Mouse (Mus musculus): ENCODE data around the gene Cxcr5. TPM values are rescaled to one million over a fixed set of nuclear protein-coding genes. Genes with fewer than 3 reads are reported as not detected.

Cxcr5 gene
- polyA plus RNA-seq, 1 experiment from 2014 or later: not detected

GRCm38 (mm10) chr9:44597742-44598141 is 36.1 kb upstream of the Cxcr5 start:
- Histone ChIP-seq H3K9me3 (no peaks in the 10 kb centered on the region), H3K4me1 (peaks cover 19% of the 10 kb centered on the region), H3K4me3 (no peak overlapping the region), H3K27ac (no peak overlapping the region), H3K36me3 (no peaks in the 10 kb centered on the region), H3K27me3 (ENCODE audit: insufficient read depth, poor library complexity, severe bottlenecking) (no peaks in the 10 kb centered on the region)
- 87% methylated on average over 2 of the region's 2 CpGs for WGBS
- DNase-seq (ENCODE audit: low spot score): no peak

GRCm38 (mm10) chr9:44595537-44595930 is 33.9 kb upstream of the Cxcr5 start:
- no peaks in the 10 kb centered on the region for H3K9me3 ChIP-seq
- DNase-seq (ENCODE audit: low spot score): no peak
- H3K4me1 ChIP-seq: peaks cover 18% of the 10 kb centered on the region
- no peaks in the 10 kb centered on the region for H3K27me3 ChIP-seq (ENCODE audit: insufficient read depth, poor library complexity, severe bottlenecking)
- H3K4me3 ChIP-seq: no peak overlapping the region
- H3K27ac ChIP-seq: no peak overlapping the region
- 89% methylated on average over 1 of the region's 1 CpGs for WGBS
- no peaks in the 10 kb centered on the region for H3K36me3 ChIP-seq

GRCm38 (mm10) chr9:44594901-44595536 is 33.3 kb upstream of the Cxcr5 start:
- Histone ChIP-seq H3K9me3 (no peaks in the 10 kb centered on the region), H3K27ac (no peak overlapping the region), H3K4me3 (no peak overlapping the region), H3K27me3 (ENCODE audit: insufficient read depth, poor library complexity, severe bottlenecking) (no peaks in the 10 kb centered on the region), H3K36me3 (no peaks in the 10 kb centered on the region), H3K4me1 (peaks cover 17% of the 10 kb centered on the region)
- DNase-seq (ENCODE audit: low spot score): no peak
- WGBS: 80% methylated on average over 9 of the region's 9 CpGs

GRCm38 (mm10) chr9:44593886-44594285 is 32.2 kb upstream of the Cxcr5 start:
- no peaks in the 10 kb centered on the region for H3K27me3 ChIP-seq (ENCODE audit: insufficient read depth, poor library complexity, severe bottlenecking)
- WGBS: 85% methylated on average over 4 of the region's 4 CpGs
- H3K4me1 ChIP-seq: peaks cover 7% of the 10 kb centered on the region
- H3K36me3 ChIP-seq: no peaks in the 10 kb centered on the region
- no peak for DNase-seq (ENCODE audit: low spot score)
- H3K4me3 ChIP-seq: no peak overlapping the region
- no peaks in the 10 kb centered on the region for H3K9me3 ChIP-seq
- H3K27ac ChIP-seq: no peak overlapping the region

- Histone ChIP-seq H3K36me3 (no peaks in the 10 kb centered on the region), H3K9me3 (no peaks in the 10 kb centered on the region), H3K4me1 (0 out of 2 replicates have a peak, but pooled peaks cover 5% of the 10 kb centered on the region), H3K27ac (no peak overlapping the region), H3K4me3 (no peak overlapping the region), H3K27me3 (ENCODE audit: insufficient read depth, poor library complexity, severe bottlenecking) (no peaks in the 10 kb centered on the region)
- 89% methylated on average over 4 of the region's 4 CpGs for WGBS
- no peak for DNase-seq (ENCODE audit: low spot score)
These were observed 31.5 kb upstream of the Cxcr5 start for GRCm38 (mm10) chr9:44593221-44593620.

- no peak overlapping the region for H3K27ac ChIP-seq
- 67% methylated on average over 7 of the region's 7 CpGs for WGBS
- no peaks in the 10 kb centered on the region for H3K9me3 ChIP-seq
- 0 out of 2 replicates have a peak, but pooled peaks cover under 1% of the 10 kb centered on the region for H3K4me1 ChIP-seq
- no peak overlapping the region for H3K4me3 ChIP-seq
- H3K27me3 ChIP-seq (ENCODE audit: insufficient read depth, poor library complexity, severe bottlenecking): no peaks in the 10 kb centered on the region
- no peak for DNase-seq (ENCODE audit: low spot score)
- H3K36me3 ChIP-seq: no peaks in the 10 kb centered on the region
These were observed 30.0 kb upstream of the Cxcr5 start for GRCm38 (mm10) chr9:44591595-44592188.

GRCm38 (mm10) chr9:44590969-44591368 is 29.3 kb upstream of the Cxcr5 start:
- Histone ChIP-seq H3K27ac (no peak overlapping the region), H3K27me3 (ENCODE audit: insufficient read depth, poor library complexity, severe bottlenecking) (no peaks in the 10 kb centered on the region), H3K4me3 (no peak overlapping the region), H3K36me3 (no peaks in the 10 kb centered on the region), H3K9me3 (no peaks in the 10 kb centered on the region), H3K4me1 (0 out of 2 replicates have a peak, but pooled peaks cover 4% of the 10 kb centered on the region)
- 28% methylated on average over 2 of the region's 2 CpGs for WGBS
- DNase-seq (ENCODE audit: low spot score): no peak

- H3K36me3 ChIP-seq: no peaks in the 10 kb centered on the region
- H3K4me3 ChIP-seq: no peak overlapping the region
- no peak for DNase-seq (ENCODE audit: low spot score)
- no peaks in the 10 kb centered on the region for H3K9me3 ChIP-seq
- H3K27ac ChIP-seq: no peak overlapping the region
- H3K27me3 ChIP-seq (ENCODE audit: insufficient read depth, poor library complexity, severe bottlenecking): no peaks in the 10 kb centered on the region
- H3K4me1 ChIP-seq: 0 out of 2 replicates have a peak, but pooled peaks cover 4% of the 10 kb centered on the region
These were observed 27.4 kb upstream of the Cxcr5 start for GRCm38 (mm10) chr9:44589095-44589494.

GRCm38 (mm10) chr9:44588605-44589004 is 26.9 kb upstream of the Cxcr5 start:
- no peaks in the 10 kb centered on the region for H3K9me3 ChIP-seq
- DNase-seq (ENCODE audit: low spot score): no peak
- H3K4me1 ChIP-seq: 0 out of 2 replicates have a peak, but pooled peaks cover 4% of the 10 kb centered on the region
- H3K27ac ChIP-seq: no peak overlapping the region
- no peak overlapping the region for H3K4me3 ChIP-seq
- no peaks in the 10 kb centered on the region for H3K36me3 ChIP-seq
- H3K27me3 ChIP-seq (ENCODE audit: insufficient read depth, poor library complexity, severe bottlenecking): no peaks in the 10 kb centered on the region
- WGBS: 48% methylated on average over 9 of the region's 9 CpGs

- no peaks in the 10 kb centered on the region for H3K36me3 ChIP-seq
These were observed 25.8 kb upstream of the Cxcr5 start for GRCm38 (mm10) chr9:44587262-44588160.

GRCm38 (mm10) chr9:44586640-44587261 is 25.1 kb upstream of the Cxcr5 start:
- DNase-seq (ENCODE audit: low spot score): no peak
- no peaks in the 10 kb centered on the region for H3K36me3 ChIP-seq
- no peak overlapping the region for H3K27ac ChIP-seq
- H3K4me1 ChIP-seq: 0 out of 2 replicates have a peak, but pooled peaks cover 4% of the 10 kb centered on the region
- no peak overlapping the region for H3K4me3 ChIP-seq
- no peaks in the 10 kb centered on the region for H3K27me3 ChIP-seq (ENCODE audit: insufficient read depth, poor library complexity, severe bottlenecking)
- 69% methylated on average over 8 of the region's 8 CpGs for WGBS
- no peaks in the 10 kb centered on the region for H3K9me3 ChIP-seq

More at GRCm38 (mm10) chr9:44587262-44588160, 25.8 kb upstream of the Cxcr5 start:
- Histone ChIP-seq H3K4me3 (no peak overlapping the region), H3K9me3 (no peaks in the 10 kb centered on the region), H3K27me3 (ENCODE audit: insufficient read depth, poor library complexity, severe bottlenecking) (no peaks in the 10 kb centered on the region), H3K27ac (no peak overlapping the region), H3K4me1 (0 out of 2 replicates have a peak, but pooled peaks cover 4% of the 10 kb centered on the region)
- no peak for DNase-seq (ENCODE audit: low spot score)
- 79% methylated on average over 9 of the region's 9 CpGs for WGBS

GRCm38 (mm10) chr9:44582390-44582789 is 20.7 kb upstream of the Cxcr5 start:
- no peak for DNase-seq (ENCODE audit: low spot score)
- Histone ChIP-seq H3K4me1 (peaks cover 16% of the 10 kb centered on the region), H3K27ac (no peak overlapping the region), H3K27me3 (ENCODE audit: insufficient read depth, poor library complexity, severe bottlenecking) (no peaks in the 10 kb centered on the region), H3K9me3 (no peaks in the 10 kb centered on the region), H3K36me3 (no peaks in the 10 kb centered on the region), H3K4me3 (no peak overlapping the region)
- WGBS: 82% methylated on average over 16 of the region's 16 CpGs

Measured in heart, embryonic 10.5 days (tissue).